14 mouse cellular contexts compared by ENCODE assay signal in genomic region chr12:75286166-75286565, GRCm38 (mm10). TPM values are rescaled to one million over a fixed set of nuclear protein-coding genes. Genes with fewer than 3 reads are reported as not detected.
DNase-seq lines count a peak whose midpoint lies in the region; ATAC-seq and TF ChIP-seq lines count a peak whose summit lies in the region.
"Had no signal": no experiment of that assay in that cellular context is flagged by ENCODE, and none has a peak within 500 bp of the region (broad histone marks: within the 10 kb centered on the region; RNA-seq: fewer than 3 reads in every experiment).

No protein-coding gene starts in this region.

- 44% methylated on average over 3 of the region's 3 CpGs for WGBS in heart, embryonic 11.5 days (ENCODE audit: insufficient replicate concordance)
- 68% methylated on average over 3 of the region's 3 CpGs for WGBS in embryonic facial prominence, embryonic 11.5 days
- WGBS in limb, embryonic 11.5 days, result 65% methylated on average over 3 of the region's 3 CpGs
- 67% methylated on average over 3 of the region's 3 CpGs for WGBS in midbrain, postnatal 0 days

- H3K27me3 ChIP-seq in heart, embryonic 11.5 days (ENCODE audit: control insufficient read depth, insufficient read depth, low read length), result peaks cover 27% of the 10 kb centered on the region
- no peaks in the 10 kb centered on the region for H3K27me3 ChIP-seq in embryonic facial prominence, embryonic 11.5 days (ENCODE audit: control insufficient read depth, insufficient read depth, low read length)
- no peaks in the 10 kb centered on the region for H3K27me3 ChIP-seq in limb, embryonic 11.5 days (ENCODE audit: control insufficient read depth, insufficient read depth, low read length)
- no peaks in the 10 kb centered on the region for H3K27me3 ChIP-seq in midbrain, postnatal 0 days (ENCODE audit: insufficient read depth, low read length)
- H3K27me3 ChIP-seq: hindbrain, embryonic 13.5 days; megakaryocyte, embryonic 14.5 days had no signal

- no peak for ATAC-seq in heart, embryonic 11.5 days (replicated peaks; ENCODE audit: insufficient number of reproducible peaks, low FRiP score, low TSS enrichment)
- 0 out of 2 replicates have a peak, but pooled peaks have one; percentile 18 for ATAC-seq in embryonic facial prominence, embryonic 11.5 days (replicated peaks; ENCODE audit: insufficient number of reproducible peaks, low FRiP score, low TSS enrichment, low read depth)
- no peak for ATAC-seq in limb, embryonic 11.5 days (ENCODE audit: insufficient number of reproducible peaks, low FRiP score, low TSS enrichment, low read depth)
- no peak for ATAC-seq in midbrain, postnatal 0 days (ENCODE audit: low FRiP score)

- H3K27ac ChIP-seq in heart, embryonic 11.5 days (ENCODE audit: low read depth, low read length), result no peak overlapping the region
- no peak overlapping the region for H3K27ac ChIP-seq in embryonic facial prominence, embryonic 11.5 days (replicated peaks; ENCODE audit: low read depth, low read length)
- H3K27ac ChIP-seq in limb, embryonic 11.5 days (replicated peaks; ENCODE audit: low read depth, low read length), result no peak overlapping the region
- H3K27ac ChIP-seq in midbrain, postnatal 0 days (ENCODE audit: low read depth, low read length), result no peak overlapping the region
- H3K27ac ChIP-seq: hindbrain, embryonic 13.5 days had no signal

- DNase-seq in heart, adult 11 months, result peak; percentile 98
- no peak for DNase-seq in embryonic facial prominence, embryonic 11.5 days (ENCODE audit: low spot score)
- DNase-seq in heart, adult 8-10 months (ENCODE audit: low spot score), result peak; percentile 66
- peak; percentile 30 for DNase-seq in limb, embryonic 11.5 days (ENCODE audit: low spot score)
- no peak for DNase-seq in midbrain, postnatal 0 days (ENCODE audit: low spot score)
- no peak for DNase-seq in frontal cortex, adult 2 months (ENCODE audit: extremely low spot score in 1 of 2, low spot score in 1 of 2)
- DNase-seq in right cerebral cortex, postnatal 14 days, result no peak
- DNase-seq: adrenal gland, postnatal 14 days; kidney, adult 11 months; kidney, postnatal 4 days had no signal

- no peaks in the 10 kb centered on the region for H3K36me3 ChIP-seq in heart, embryonic 11.5 days (ENCODE audit: control insufficient read depth, insufficient read depth, low read length)
- no peaks in the 10 kb centered on the region for H3K36me3 ChIP-seq in embryonic facial prominence, embryonic 11.5 days (replicated peaks; ENCODE audit: control insufficient read depth, insufficient read depth, low read depth, low read length)
- no peaks in the 10 kb centered on the region for H3K36me3 ChIP-seq in limb, embryonic 11.5 days (ENCODE audit: control insufficient read depth, insufficient read depth, low read length)
- no peaks in the 10 kb centered on the region for H3K36me3 ChIP-seq in midbrain, postnatal 0 days (ENCODE audit: insufficient read depth, low read length)
- H3K36me3 ChIP-seq: hindbrain, embryonic 13.5 days had no signal

- no peak overlapping the region for H3K9ac ChIP-seq in heart, embryonic 11.5 days (ENCODE audit: low read depth, low read length)
- H3K9ac ChIP-seq in embryonic facial prominence, embryonic 11.5 days (replicated peaks; ENCODE audit: low read length), result no peak overlapping the region
- H3K9ac ChIP-seq in limb, embryonic 11.5 days (ENCODE audit: low read length), result no peak overlapping the region
- no peak overlapping the region for H3K9ac ChIP-seq in midbrain, postnatal 0 days (replicated peaks; ENCODE audit: low read length, poor library complexity, severe bottlenecking)
- H3K9ac ChIP-seq: hindbrain, embryonic 13.5 days had no signal

- H3K4me1 ChIP-seq in heart, embryonic 11.5 days (ENCODE audit: control insufficient read depth, insufficient read depth, low read length), result 0 out of 2 replicates have a peak, but pooled peaks cover 3% of the 10 kb centered on the region
- H3K4me1 ChIP-seq in embryonic facial prominence, embryonic 11.5 days (ENCODE audit: control insufficient read depth, insufficient read depth, low read length), result no peaks in the 10 kb centered on the region
- H3K4me1 ChIP-seq in limb, embryonic 11.5 days (ENCODE audit: control insufficient read depth, insufficient read depth, low read length), result 0 out of 2 replicates have a peak, but pooled peaks cover 4% of the 10 kb centered on the region
- no peaks in the 10 kb centered on the region for H3K4me1 ChIP-seq in midbrain, postnatal 0 days (ENCODE audit: insufficient read depth, low read length)
- H3K4me1 ChIP-seq: hindbrain, embryonic 13.5 days had no signal

- no peak for TF ChIP-seq CTCF in midbrain, postnatal 0 days (IDR thresholded peaks at IDR 0.05)

- H3K4me2 ChIP-seq in heart, embryonic 11.5 days, result no peak overlapping the region
- no peak overlapping the region for H3K4me2 ChIP-seq in embryonic facial prominence, embryonic 11.5 days (ENCODE audit: low read depth, low read length)
- no peak overlapping the region for H3K4me2 ChIP-seq in limb, embryonic 11.5 days (ENCODE audit: low read depth, severe bottlenecking)
- H3K4me2 ChIP-seq in midbrain, postnatal 0 days (ENCODE audit: low read depth, low read length, poor library complexity, severe bottlenecking), result no peak overlapping the region
- H3K4me2 ChIP-seq: hindbrain, embryonic 13.5 days had no signal

- H3K4me3 ChIP-seq in heart, embryonic 11.5 days (ENCODE audit: low read depth, low read length), result no peak overlapping the region
- H3K4me3 ChIP-seq in embryonic facial prominence, embryonic 11.5 days (ENCODE audit: low read depth, low read length), result no peak overlapping the region
- no peak overlapping the region for H3K4me3 ChIP-seq in limb, embryonic 11.5 days (ENCODE audit: low read depth, low read length)
- H3K4me3 ChIP-seq in midbrain, postnatal 0 days (ENCODE audit: low read depth, low read length), result no peak overlapping the region
- H3K4me3 ChIP-seq: erythroblast, embryonic 14.5 days; hindbrain, embryonic 13.5 days; megakaryocyte, embryonic 14.5 days had no signal

- no peaks in the 10 kb centered on the region for H3K9me3 ChIP-seq in heart, embryonic 11.5 days (replicated peaks; ENCODE audit: control insufficient read depth, low read length)
- no peaks in the 10 kb centered on the region for H3K9me3 ChIP-seq in embryonic facial prominence, embryonic 11.5 days (replicated peaks; ENCODE audit: control insufficient read depth, low read length)
- H3K9me3 ChIP-seq in limb, embryonic 11.5 days (ENCODE audit: control insufficient read depth, low read length), result no peaks in the 10 kb centered on the region
- no peaks in the 10 kb centered on the region for H3K9me3 ChIP-seq in midbrain, postnatal 0 days (ENCODE audit: low read length)
- H3K9me3 ChIP-seq: hindbrain, embryonic 13.5 days; megakaryocyte, embryonic 14.5 days had no signal

RNA-seq across cellular contexts. Expression of gene Rhoj, which starts 22.0 kb away (rescaled TPM):
- polyA plus RNA-seq in heart, embryonic 11.5 days (2014; fragmentation: Nextera tagmentation; extraction: Ambion mirVana), result 33.3 and 39.1 TPM in 2 replicates
- polyA plus RNA-seq in embryonic facial prominence, embryonic 11.5 days (2014; fragmentation: Nextera tagmentation; extraction: Ambion mirVana), result 34.3 and 36.3 TPM in 2 replicates
- 10 to 100 TPM; 21.1 to 29.9 (median 25.7) TPM for total RNA-seq in heart, adult 8-10 months (2022)
- polyA plus RNA-seq in limb, embryonic 11.5 days (2014; fragmentation: Nextera tagmentation; extraction: Ambion mirVana), result 29.2 and 32.7 TPM in 2 replicates
- total RNA-seq in midbrain, postnatal 0 days (2014; rRNA removed), result 17.5 and 27.0 TPM in 2 replicates
- polyA plus RNA-seq in midbrain, postnatal 0 days (2015; fragmentation: Nextera tagmentation; extraction: Ambion mirVana), result 13.3 and 13.7 TPM in 2 replicates
- 5.6 and 7.1 TPM in 2 replicates for polyA plus RNA-seq in frontal cortex, adult 2 months (2012; rRNA removed)

Comparison
In these comparisons a context has a peak if more than half of its experiments do, and no peak if none do; other contexts are left out.
1. DNase-seq: peak in heart, adult 11 months (single experiment), heart, adult 8-10 months (single experiment) and limb, embryonic 11.5 days (single experiment); none in embryonic facial prominence, embryonic 11.5 days (single experiment), midbrain, postnatal 0 days (single experiment), frontal cortex, adult 2 months (0 of 2) and right cerebral cortex, postnatal 14 days (single experiment).